Mouse (Mus musculus) heart, postnatal 0 days (tissue): ENCODE data around the gene Tnrc6c.

ENCODE experiments used
- CTCF ChIP-seq: IDR thresholded peaks from 2 replicates; pipeline ENCODE4 v1.5.1; 2016; ENCODE audit warnings: antibody characterized with exemption, control low read depth, low read depth
- EP300 ChIP-seq: IDR thresholded peaks from 2 replicates; pipeline ENCODE4 v1.6.1; 2016; ENCODE audit warnings: antibody characterized with exemption, low read depth

DNA sequence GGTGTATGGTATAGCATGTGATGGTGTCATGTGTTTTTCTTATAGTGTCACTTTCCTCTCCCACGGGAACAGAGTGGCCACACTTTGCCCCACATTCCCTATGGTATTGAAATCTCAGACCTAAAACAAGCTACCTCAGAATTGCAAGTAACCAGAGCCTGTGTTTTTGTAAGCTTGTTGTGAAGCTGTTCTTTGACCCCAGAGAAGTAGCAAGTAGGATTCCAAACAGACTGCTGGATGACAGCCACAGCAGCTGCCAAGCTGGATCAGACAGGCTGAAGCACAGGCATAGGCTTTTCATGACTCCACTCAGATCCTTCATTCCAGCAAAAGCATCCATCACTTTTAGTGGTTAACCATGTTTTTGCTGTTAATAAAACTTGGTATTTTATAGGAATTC, 74.8 kb downstream of the Tnrc6c start:
- TF ChIP-seq CTCF = no peak
- no peak for TF ChIP-seq EP300
